Mouse (Mus musculus): ENCODE measurements at regions not wholly inside any gene's neighbourhood (a gene's known extent, or its start where the extent isn't known, plus 50 kb on each side); places are given as distances from the start of the nearest gene placed in this dataset.

GRCm38 (mm10) chr17:48700591-48700990 is 231.6 kb upstream of the Lrfn2 start:
- H3K4me3 ChIP-seq: no peak overlapping the region
- no peak overlapping the region for H3K4me2 ChIP-seq (ENCODE audit: low read depth)
- no peak for TF ChIP-seq E2F4 (IDR thresholded peaks at IDR 0.05; ENCODE audit: insufficient read depth)
- no peaks in the 10 kb centered on the region for H3K79me2 ChIP-seq (ENCODE audit: control insufficient read depth, insufficient read depth)
- H3ac ChIP-seq (ENCODE audit: control insufficient read depth, insufficient read length): no peak overlapping the region
- H3K36me3 ChIP-seq (ENCODE audit: control insufficient read depth, insufficient read depth): no peaks in the 10 kb centered on the region
- H3K27me3 ChIP-seq (ENCODE audit: control insufficient read depth, insufficient read depth, insufficient read length): no peaks in the 10 kb centered on the region

DNA sequence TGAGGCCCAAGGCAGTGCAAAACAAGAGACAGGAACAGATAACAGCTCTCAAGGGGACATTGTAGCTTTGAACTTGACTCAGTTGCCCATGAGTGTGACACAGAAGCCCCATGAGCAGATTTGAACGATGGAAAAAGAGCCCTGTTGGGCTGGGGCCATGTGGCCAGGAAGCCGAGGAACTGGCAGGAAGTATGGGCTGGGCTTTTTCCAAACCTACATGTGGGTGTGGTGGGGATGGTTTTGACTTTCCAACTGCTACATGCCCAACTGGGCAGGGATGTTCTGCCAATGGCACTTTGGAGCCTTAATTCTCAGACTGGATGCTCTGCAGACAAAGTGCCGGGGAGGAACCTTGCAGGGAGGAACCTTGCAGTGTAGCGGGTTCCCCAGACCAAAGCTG is 211.7 kb upstream of the Lrfn2 start:
- Histone ChIP-seq H3K79me2 (ENCODE audit: control insufficient read depth, insufficient read depth) (no peaks in the 10 kb centered on the region), H3ac (ENCODE audit: control insufficient read depth, insufficient read length) (no peak overlapping the region), H3K27me3 (ENCODE audit: control insufficient read depth, insufficient read depth, insufficient read length) (no peaks in the 10 kb centered on the region), H3K36me3 (ENCODE audit: control insufficient read depth, insufficient read depth) (no peaks in the 10 kb centered on the region), H3K4me2 (ENCODE audit: low read depth) (no peak overlapping the region), H3K4me3 (no peak overlapping the region)
- TF ChIP-seq TCF3 (IDR thresholded peaks at IDR 0.05; ENCODE audit: insufficient read length, low read depth) (no peak), E2F4 (IDR thresholded peaks at IDR 0.05; ENCODE audit: insufficient read depth) (no peak), MYOG (IDR thresholded peaks at IDR 0.05; ENCODE audit: control insufficient read depth in 1 of 3, insufficient read depth in 1 of 3, insufficient read length in 2 of 3, low read depth in 2 of 3) (no peak), SRF (IDR thresholded peaks at IDR 0.05; ENCODE audit: control insufficient read depth, insufficient read length, low read depth) (no peak), POLR2AphosphoS2 (IDR thresholded peaks at IDR 0.05; ENCODE audit: insufficient read length, low read depth) (no peak), MAX (IDR thresholded peaks at IDR 0.05; ENCODE audit: low read depth) (no peak), REST (IDR thresholded peaks at IDR 0.05; ENCODE audit: insufficient read depth, insufficient read length) (no peak), USF1 (IDR thresholded peaks at IDR 0.05; ENCODE audit: low read depth) (no peak), MYOD1 (IDR thresholded peaks at IDR 0.05; ENCODE audit: control insufficient read depth in 1 of 3, insufficient read length in 2 of 3, low read depth in 2 of 3) (no peak), POLR2A (IDR thresholded peaks at IDR 0.05; ENCODE audit: insufficient read length, low read depth) (no peak), CEBPB (IDR thresholded peaks at IDR 0.05; ENCODE audit: insufficient read depth, poor library complexity, severe bottlenecking) (no peak)

- TF ChIP-seq MYOD1 (IDR thresholded peaks at IDR 0.05; ENCODE audit: control insufficient read depth in 1 of 3, insufficient read length in 2 of 3, low read depth in 2 of 3) (no peak), MYOG (IDR thresholded peaks at IDR 0.05; ENCODE audit: control insufficient read depth in 1 of 3, insufficient read depth in 1 of 3, insufficient read length in 2 of 3, low read depth in 2 of 3) (no peak), POLR2A (IDR thresholded peaks at IDR 0.05; ENCODE audit: insufficient read length, low read depth) (no peak), E2F4 (IDR thresholded peaks at IDR 0.05; ENCODE audit: insufficient read depth) (no peak), MAX (IDR thresholded peaks at IDR 0.05; ENCODE audit: low read depth) (no peak), CEBPB (IDR thresholded peaks at IDR 0.05; ENCODE audit: insufficient read depth, poor library complexity, severe bottlenecking) (no peak), USF1 (IDR thresholded peaks at IDR 0.05; ENCODE audit: low read depth) (no peak)
- Histone ChIP-seq H3ac (ENCODE audit: control insufficient read depth, insufficient read length) (no peak overlapping the region), H3K4me2 (ENCODE audit: low read depth) (no peak overlapping the region), H3K4me3 (no peak overlapping the region), H3K27me3 (ENCODE audit: control insufficient read depth, insufficient read depth, insufficient read length) (no peaks in the 10 kb centered on the region), H3K36me3 (ENCODE audit: control insufficient read depth, insufficient read depth) (no peaks in the 10 kb centered on the region), H3K79me2 (ENCODE audit: control insufficient read depth, insufficient read depth) (no peaks in the 10 kb centered on the region)
These were observed 208.9 kb upstream of the Lrfn2 start for GRCm38 (mm10) chr17:48723286-48723685.

DNA sequence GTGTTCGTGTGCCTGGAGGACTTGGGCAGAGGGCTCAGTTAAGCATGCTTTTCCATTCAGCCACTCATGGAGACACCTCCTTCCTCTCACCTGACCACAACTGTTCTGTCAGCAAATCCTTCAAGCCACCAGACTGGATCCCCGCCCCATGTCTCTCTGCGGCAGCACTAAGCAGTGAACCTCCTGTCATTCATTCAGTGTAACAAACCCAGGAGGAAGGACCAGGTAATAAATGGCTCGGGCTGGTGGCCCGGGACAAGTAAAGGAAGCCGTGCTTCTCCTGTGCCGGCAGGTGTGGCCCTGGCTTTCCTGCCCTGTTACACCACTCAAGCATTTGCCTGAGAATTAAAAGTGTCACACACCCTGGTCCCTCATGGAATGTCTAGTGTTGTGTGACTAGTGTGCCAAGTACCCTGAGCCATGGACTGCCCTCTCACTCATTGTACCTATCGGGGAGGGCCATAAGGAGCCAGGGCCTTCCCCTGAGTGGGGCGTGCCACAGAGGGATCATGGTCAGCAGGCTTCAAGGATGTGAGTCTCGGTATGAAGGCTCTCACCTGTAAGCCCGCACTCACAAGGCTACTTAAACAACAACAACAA is 207.6 kb upstream of the Lrfn2 start:
- no peaks in the 10 kb centered on the region for H3K27me3 ChIP-seq (ENCODE audit: control insufficient read depth, insufficient read depth, insufficient read length)
- no peak overlapping the region for H3ac ChIP-seq (ENCODE audit: control insufficient read depth, insufficient read length)
- H3K36me3 ChIP-seq (ENCODE audit: control insufficient read depth, insufficient read depth): no peaks in the 10 kb centered on the region
- H3K4me2 ChIP-seq (ENCODE audit: low read depth): no peak overlapping the region
- TF ChIP-seq MAX (IDR thresholded peaks at IDR 0.05; ENCODE audit: low read depth) (no peak), MYOG (IDR thresholded peaks at IDR 0.05; ENCODE audit: control insufficient read depth in 1 of 3, insufficient read depth in 1 of 3, insufficient read length in 2 of 3, low read depth in 2 of 3) (no peak)
- no peaks in the 10 kb centered on the region for H3K79me2 ChIP-seq (ENCODE audit: control insufficient read depth, insufficient read depth)
- H3K4me3 ChIP-seq: no peak overlapping the region

- no peaks in the 10 kb centered on the region for H3K27me3 ChIP-seq (ENCODE audit: control insufficient read depth, insufficient read depth, insufficient read length)
- H3K4me3 ChIP-seq: no peak overlapping the region
- no peaks in the 10 kb centered on the region for H3K36me3 ChIP-seq (ENCODE audit: control insufficient read depth, insufficient read depth)
These were observed 205.7 kb upstream of the Lrfn2 start for GRCm38 (mm10) chr17:48726460-48726859.

More at GRCm38 (mm10) chr17:48726460-48726859, 205.7 kb upstream of the Lrfn2 start:
- H3K4me2 ChIP-seq (ENCODE audit: low read depth): no peak overlapping the region
- TF ChIP-seq SRF (IDR thresholded peaks at IDR 0.05; ENCODE audit: control insufficient read depth, insufficient read length, low read depth): no peak
- no peak for TF ChIP-seq POLR2AphosphoS2 (IDR thresholded peaks at IDR 0.05; ENCODE audit: insufficient read length, low read depth)
- TF ChIP-seq USF1 (IDR thresholded peaks at IDR 0.05; ENCODE audit: low read depth): no peak
- no peak for TF ChIP-seq MYOD1 (IDR thresholded peaks at IDR 0.05; ENCODE audit: control insufficient read depth in 1 of 3, insufficient read length in 2 of 3, low read depth in 2 of 3)
- no peak for TF ChIP-seq REST (IDR thresholded peaks at IDR 0.05; ENCODE audit: insufficient read depth, insufficient read length)
- TF ChIP-seq POLR2A (IDR thresholded peaks at IDR 0.05; ENCODE audit: insufficient read length, low read depth): no peak
- no peak for TF ChIP-seq CEBPB (IDR thresholded peaks at IDR 0.05; ENCODE audit: insufficient read depth, poor library complexity, severe bottlenecking)
- TF ChIP-seq MYOG (IDR thresholded peaks at IDR 0.05; ENCODE audit: control insufficient read depth in 1 of 3, insufficient read depth in 1 of 3, insufficient read length in 2 of 3, low read depth in 2 of 3): no peak
- no peak for TF ChIP-seq E2F4 (IDR thresholded peaks at IDR 0.05; ENCODE audit: insufficient read depth)
- no peak for TF ChIP-seq TCF12 (IDR thresholded peaks at IDR 0.05; ENCODE audit: insufficient read depth, poor library complexity, severe bottlenecking)
- no peak for TF ChIP-seq MAX (IDR thresholded peaks at IDR 0.05; ENCODE audit: low read depth)
- no peak for TF ChIP-seq TCF3 (IDR thresholded peaks at IDR 0.05; ENCODE audit: insufficient read length, low read depth)
- H3K79me2 ChIP-seq (ENCODE audit: control insufficient read depth, insufficient read depth): no peaks in the 10 kb centered on the region
- no peak overlapping the region for H3ac ChIP-seq (ENCODE audit: control insufficient read depth, insufficient read length)
